Mouse (Mus musculus) 3134 (cell line): ENCODE results near the gene Serinc1.

ENCODE experiments used
- DNase-seq: peaks from one replicate; pipeline ENCODE4 v3.0.0-alpha.2; 2011; ENCODE audit warnings: low spot score; ENCODE audit not compliant: insufficient read length; ENCODE audit errors: extremely low read depth

The Serinc1 gene

DNA sequence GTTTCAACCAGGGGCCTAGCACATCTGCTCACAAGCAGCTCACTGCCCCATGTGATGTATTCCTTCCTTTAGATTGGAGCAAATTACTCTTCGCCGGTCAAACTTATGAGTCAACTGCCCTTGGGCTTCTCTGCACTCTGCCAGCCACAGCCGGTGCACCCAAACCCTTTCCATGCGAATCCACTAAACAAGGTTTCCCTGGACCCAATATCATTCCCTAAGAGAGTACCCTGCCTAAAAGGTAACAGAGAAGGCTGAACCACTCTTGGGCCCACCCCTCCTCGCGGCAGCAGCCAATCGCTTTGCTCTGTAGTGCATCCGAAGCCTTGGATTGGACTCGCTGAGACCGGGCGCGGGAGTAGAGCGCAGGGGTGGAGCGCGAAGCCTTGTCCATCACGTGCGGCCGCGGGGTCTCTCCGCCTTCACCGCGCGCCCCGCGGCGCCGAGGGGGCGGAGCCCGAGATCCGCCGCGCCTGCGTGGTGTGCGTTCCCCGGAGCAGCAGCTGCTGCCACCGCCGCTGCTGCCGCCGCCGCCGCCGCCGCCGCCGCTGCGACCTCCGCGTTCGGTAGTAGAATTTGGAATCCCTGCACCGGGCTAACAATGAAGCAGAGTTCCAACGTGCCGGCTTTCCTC, 46.3 kb downstream of the Serinc1 start, which contains the start of gene Hsf2:
Gene Hsf2 (plus strand): TSS at position 478 of the 634 bp plus-strand sequence.
- DNase-seq = peak; percentile 97

DNA sequence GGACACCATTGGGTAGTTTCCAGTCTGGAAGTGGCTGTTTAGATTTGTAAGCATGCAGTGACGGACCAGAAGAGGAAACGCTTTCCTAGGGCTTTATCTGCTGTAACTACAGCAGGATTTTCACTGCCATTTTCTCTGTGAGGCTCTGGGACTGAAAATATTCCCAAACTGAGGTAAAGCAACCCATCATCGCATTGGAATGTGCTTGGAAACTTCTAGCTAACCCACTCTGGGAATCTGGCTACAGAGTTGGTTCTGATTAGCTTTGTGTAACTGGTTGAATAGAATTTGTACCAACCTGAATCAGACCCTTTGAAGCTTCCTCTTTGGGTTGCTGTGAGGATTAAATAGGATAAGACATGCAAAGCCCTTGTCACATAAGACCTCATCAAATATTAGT, 47.6 kb downstream of the Serinc1 start:
- no peak for DNase-seq

DNA sequence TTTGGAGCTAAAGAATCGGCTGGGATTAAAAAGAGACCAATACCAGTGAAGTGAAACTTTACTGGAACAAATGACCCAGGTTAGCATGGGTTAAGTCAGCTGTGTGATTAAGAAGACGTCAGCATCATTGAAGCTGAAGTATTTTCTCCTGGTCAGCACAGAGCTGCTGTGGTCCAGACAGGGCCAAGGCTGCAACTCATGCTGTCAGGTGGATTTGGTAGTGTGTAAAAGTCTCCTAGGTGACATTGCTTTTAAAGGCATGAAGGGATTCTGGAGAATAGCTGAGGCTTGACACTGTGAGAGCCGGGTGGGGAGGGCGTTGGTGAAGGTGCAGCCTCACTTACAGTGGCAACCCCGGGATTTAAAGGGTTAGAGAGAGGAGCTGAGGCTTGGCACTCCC, 50.6 kb downstream of the Serinc1 start:
- no peak for DNase-seq

DNA sequence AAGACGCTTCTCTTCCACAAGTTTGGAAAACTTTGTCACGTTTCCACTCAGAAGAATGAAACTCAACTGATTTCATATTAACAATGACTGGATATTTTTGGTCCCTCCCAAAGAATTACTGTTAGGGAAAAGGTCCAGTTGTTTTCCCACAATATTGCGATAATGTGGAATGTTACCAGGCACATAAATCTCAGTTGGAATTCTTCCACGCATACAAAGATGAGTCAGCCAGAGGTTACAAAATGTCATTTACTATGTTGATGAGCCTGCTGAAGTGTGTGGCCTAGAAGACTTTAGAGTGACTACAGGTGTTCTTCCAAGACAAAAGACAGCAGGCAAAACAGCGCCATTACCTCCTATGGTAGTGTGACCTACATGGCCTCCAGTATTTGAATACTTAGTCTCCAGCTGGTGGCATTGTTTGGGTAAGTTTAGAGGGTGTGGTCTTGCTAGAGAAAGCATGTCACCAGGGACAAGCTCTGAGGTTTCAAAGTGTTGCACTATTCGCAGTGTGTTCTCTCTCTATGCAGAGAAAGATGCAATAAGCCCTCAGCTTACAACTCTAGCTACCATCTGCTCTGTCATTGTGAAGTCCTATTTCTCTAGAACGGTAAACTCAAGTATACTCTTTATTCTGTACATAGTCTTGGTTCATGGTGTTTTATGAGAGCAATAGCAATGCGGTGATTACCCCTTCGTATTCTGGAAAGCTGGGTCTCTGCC, 55.0 kb downstream of the Serinc1 start:
- no peak for DNase-seq
